Mouse (Mus musculus): ENCODE results near the gene Gm10959. TPM values are rescaled to one million over a fixed set of nuclear protein-coding genes. Genes with fewer than 3 reads are reported as not detected.

The Gm10959 gene
- polyA plus RNA-seq, 1 experiment from 2014 or later = not detected

GRCm38 (mm10) chr3:122923147-122923546 is 4.0 kb upstream of the Gm10959 start:
- TF ChIP-seq CTCF (IDR thresholded peaks at IDR 0.05) = no peak
- in situ Hi-C loops (cut with MboI; ENCODE audit: low pct_unique_long_range_greater_than_20kb) = loop anchor here (25.0 kb wide), 1 partner anchor 611 kb away; no protein-coding TSS in a partner anchor
- DNase-seq (ENCODE audit: low read depth, low spot score) (no peak), ATAC-seq (no peak)
- ChIA-PET POLR2A (interaction anchor here (0.6 kb wide), 1 partner anchor 196 kb away, joined by 7 read pairs; no protein-coding TSS in a partner anchor), CTCF (interaction anchor here (1.1 to 1.8 kb wide), 2 partner anchors 16 to 19 kb away, joined by 4 to 5 read pairs; no protein-coding TSS in a partner anchor)
- H3K27me3 ChIP-seq = no peaks in the 10 kb centered on the region

DNA sequence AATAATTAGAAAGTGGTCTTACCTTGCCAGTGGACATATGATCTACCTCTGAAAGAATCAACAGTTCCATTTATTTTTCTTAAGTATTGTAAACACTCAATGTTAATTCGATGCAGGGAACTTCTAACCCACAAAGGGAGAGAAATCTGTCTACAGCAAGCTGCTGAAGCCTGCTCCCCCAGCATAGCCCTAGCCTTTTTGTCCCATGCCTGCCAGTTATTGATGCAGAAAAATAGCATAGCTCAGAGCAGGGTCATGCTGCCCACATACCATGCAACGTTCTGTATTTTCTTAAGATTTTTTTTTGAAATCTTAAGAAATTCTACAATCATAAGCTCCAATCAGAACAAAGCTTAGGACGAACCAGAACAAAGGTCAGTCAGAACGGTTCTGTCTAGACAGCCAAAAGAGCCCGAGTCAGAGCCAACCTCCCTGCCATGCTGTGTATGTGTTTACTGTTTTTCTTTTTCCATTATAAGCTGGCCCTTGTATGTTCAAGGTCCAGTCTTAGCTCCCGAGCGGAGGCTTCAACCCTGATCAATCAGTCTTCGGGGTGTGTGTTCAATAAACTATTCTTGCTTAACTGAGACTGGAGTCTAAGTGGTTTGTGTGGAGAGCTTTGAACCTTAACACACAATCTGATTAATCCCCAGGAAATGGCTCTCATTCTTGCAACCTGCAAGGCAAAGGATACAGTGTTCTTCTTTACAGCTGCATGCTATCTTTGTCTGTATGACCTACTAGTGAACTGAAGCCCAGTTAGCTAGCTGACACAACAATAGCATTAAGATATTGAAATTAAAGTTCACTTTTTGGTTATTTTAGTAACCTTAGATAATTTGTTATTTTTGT is 2.7 kb upstream of the Gm10959 start:
- CTCF ChIA-PET = interaction anchor here (0.8 to 2.7 kb wide), 14 partner anchors 9 to 274 kb away, joined by 3 to 13 read pairs (median 4); no protein-coding TSS in a partner anchor
- no peak for TF ChIP-seq CTCF (IDR thresholded peaks at IDR 0.05)
- in situ Hi-C loops (cut with MboI; ENCODE audit: low pct_unique_long_range_greater_than_20kb) = loop anchor here (25.0 kb wide), 1 partner anchor 610 kb away; no protein-coding TSS in a partner anchor
- no peak for DNase-seq (ENCODE audit: low read depth, low spot score)
- POLR2A ChIA-PET = interaction anchor here (1.6 kb wide), 1 partner anchor 63 kb away, joined by 3 read pairs; no protein-coding TSS in a partner anchor
- no peaks in the 10 kb centered on the region for H3K27me3 ChIP-seq
- peak; percentile 64 for ATAC-seq

DNA sequence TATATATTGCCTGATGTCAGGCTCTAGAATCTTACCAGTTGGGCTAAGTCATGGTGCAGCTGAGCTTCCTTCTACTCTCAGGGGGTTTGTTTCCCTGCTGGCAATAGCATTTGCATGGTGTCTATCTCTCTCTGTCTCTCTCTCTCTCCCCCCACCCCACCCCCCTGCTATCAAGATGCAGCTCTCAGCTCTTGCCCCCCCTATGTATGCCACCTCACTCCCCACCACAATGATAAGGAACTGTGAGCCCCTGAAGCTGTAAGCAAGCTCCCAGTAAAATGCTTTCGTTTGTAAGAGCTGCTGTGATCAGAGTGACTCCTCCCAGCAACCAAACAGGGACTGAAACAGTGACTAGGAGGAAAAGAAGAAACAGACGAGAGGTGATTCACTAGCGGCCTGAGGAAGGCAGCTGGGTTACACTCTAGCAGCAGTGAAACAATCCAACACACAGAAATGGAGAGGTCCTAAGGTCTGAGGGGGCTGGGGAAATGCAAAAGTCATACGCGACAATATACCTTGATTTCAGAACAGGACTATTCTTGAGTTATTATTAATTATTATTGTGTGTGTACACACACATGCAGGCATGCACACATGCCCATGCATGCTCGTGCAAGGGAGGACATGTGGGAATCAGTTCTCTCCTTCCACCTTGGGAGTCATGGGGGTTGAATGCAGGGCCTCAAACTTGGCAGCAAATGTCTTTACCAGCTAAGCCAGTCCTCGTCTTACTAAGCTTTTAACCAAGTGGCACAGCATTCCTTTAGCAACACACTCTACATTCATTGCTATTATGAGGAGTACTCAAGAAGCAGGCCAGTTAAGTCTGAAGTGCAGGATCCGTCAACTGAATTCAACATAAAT is 1.6 kb upstream of the Gm10959 start:
- H3K27me3 ChIP-seq = no peaks in the 10 kb centered on the region
- CTCF ChIA-PET = interaction anchor here (0.7 to 2.7 kb wide), 9 partner anchors 11 to 273 kb away, joined by 3 to 13 read pairs (median 3); no protein-coding TSS in a partner anchor
- ATAC-seq (peak; percentile 3), DNase-seq (ENCODE audit: low read depth, low spot score) (no peak)
- POLR2A ChIA-PET = interaction anchor here (0.6 to 1.6 kb wide), 3 partner anchors 64 to 173 kb away, joined by 3 to 4 read pairs (median 3); no protein-coding TSS in a partner anchor
- TF ChIP-seq CTCF (IDR thresholded peaks at IDR 0.05) = no peak
- in situ Hi-C loops (cut with MboI; ENCODE audit: low pct_unique_long_range_greater_than_20kb) = loop anchor here (25.0 kb wide), 1 partner anchor 609 kb away; no protein-coding TSS in a partner anchor

GRCm38 (mm10) chr3:122918672-122919071 is 488 bp downstream of the Gm10959 start:
- ChIA-PET CTCF (interaction anchor here (1.4 kb wide), 1 partner anchor 12 kb away, joined by 5 read pairs; no protein-coding TSS in a partner anchor), POLR2A (interaction anchor here (0.6 to 0.9 kb wide), 2 partner anchors 148 to 341 kb away, joined by 3 read pairs; no protein-coding TSS in a partner anchor)
- ATAC-seq (no peak), DNase-seq (ENCODE audit: low read depth, low spot score) (no peak)
- in situ Hi-C loops (cut with MboI; ENCODE audit: low pct_unique_long_range_greater_than_20kb) = loop anchor here (25.0 kb wide), 1 partner anchor 606 kb away; no protein-coding TSS in a partner anchor
- no peaks in the 10 kb centered on the region for H3K27me3 ChIP-seq
- no peak for TF ChIP-seq CTCF (IDR thresholded peaks at IDR 0.05)

DNA sequence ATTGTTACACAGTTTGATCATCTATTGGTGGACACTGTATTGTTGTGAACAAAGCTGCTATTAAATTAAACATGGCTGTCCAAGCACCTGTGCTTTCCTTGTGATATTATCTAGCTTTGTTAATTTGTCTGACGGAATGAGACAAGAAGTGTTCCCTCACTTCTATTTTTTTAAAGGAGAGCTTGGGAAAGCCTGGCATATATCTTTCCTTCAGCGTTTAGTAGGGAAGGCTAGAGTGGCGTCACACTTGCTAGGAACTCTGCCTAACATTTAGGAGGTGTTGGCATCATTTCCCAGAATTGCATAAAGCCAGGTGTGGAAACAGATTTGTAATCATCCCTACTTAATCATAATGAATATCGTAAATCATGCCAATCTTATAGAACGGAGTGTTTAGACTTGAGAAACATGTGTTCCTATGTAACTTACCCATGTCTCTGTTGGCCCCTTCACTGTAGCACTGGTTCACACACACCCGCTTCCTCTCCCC is 2.9 kb downstream of the Gm10959 start:
- no peak for TF ChIP-seq CTCF (IDR thresholded peaks at IDR 0.05)
- ATAC-seq (no peak), DNase-seq (ENCODE audit: low read depth, low spot score) (no peak)
- in situ Hi-C loops (cut with MboI; ENCODE audit: low pct_unique_long_range_greater_than_20kb) = loop anchor here (25.0 kb wide), 1 partner anchor 604 kb away; no protein-coding TSS in a partner anchor
- H3K27me3 ChIP-seq = no peaks in the 10 kb centered on the region
- ChIA-PET POLR2A (interaction anchor here (0.6 to 1.8 kb wide), 2 partner anchors 9 to 189 kb away, joined by 4 to 5 read pairs; no protein-coding TSS in a partner anchor), CTCF (interaction anchor here (1.3 kb wide), 1 partner anchor 243 kb away, joined by 5 read pairs; no protein-coding TSS in a partner anchor)

GRCm38 (mm10) chr3:122915493-122915892 is 3.7 kb downstream of the Gm10959 start:
- in situ Hi-C loops (cut with MboI; ENCODE audit: low pct_unique_long_range_greater_than_20kb) = loop anchor here (25.0 kb wide), 1 partner anchor 603 kb away; no protein-coding TSS in a partner anchor
- H3K27me3 ChIP-seq = no peaks in the 10 kb centered on the region
- ChIA-PET CTCF (interaction anchor here (1.3 to 3.2 kb wide), 3 partner anchors 12 to 244 kb away, joined by 3 to 11 read pairs (median 5); no protein-coding TSS in a partner anchor), POLR2A (interaction anchor here (0.6 to 1.8 kb wide), 2 partner anchors 9 to 190 kb away, joined by 4 to 5 read pairs; no protein-coding TSS in a partner anchor)
- no peak for TF ChIP-seq CTCF (IDR thresholded peaks at IDR 0.05)
- ATAC-seq (no peak), DNase-seq (ENCODE audit: low read depth, low spot score) (no peak)

- in situ Hi-C loops (cut with MboI; ENCODE audit: low pct_unique_long_range_greater_than_20kb) = loop anchor here (25.0 kb wide), 1 partner anchor 596 kb away; no protein-coding TSS in a partner anchor
- ChIA-PET POLR2A (interaction anchor here (0.5 to 0.9 kb wide), 2 partner anchors 35 to 1178 kb away, joined by 3 to 4 read pairs; no protein-coding TSS in a partner anchor), CTCF (interaction anchor here (0.7 to 2.3 kb wide), 4 partner anchors 10 to 14 kb away, joined by 3 to 6 read pairs (median 4); partner anchors contain the start of gene Gm10959)
- DNase-seq (ENCODE audit: low read depth, low spot score) (no peak), ATAC-seq (no peak)
- no peak for TF ChIP-seq CTCF (IDR thresholded peaks at IDR 0.05)
- no peaks in the 10 kb centered on the region for H3K27me3 ChIP-seq
These were observed 11.3 kb downstream of the Gm10959 start for GRCm38 (mm10) chr3:122907841-122908240.

DNA sequence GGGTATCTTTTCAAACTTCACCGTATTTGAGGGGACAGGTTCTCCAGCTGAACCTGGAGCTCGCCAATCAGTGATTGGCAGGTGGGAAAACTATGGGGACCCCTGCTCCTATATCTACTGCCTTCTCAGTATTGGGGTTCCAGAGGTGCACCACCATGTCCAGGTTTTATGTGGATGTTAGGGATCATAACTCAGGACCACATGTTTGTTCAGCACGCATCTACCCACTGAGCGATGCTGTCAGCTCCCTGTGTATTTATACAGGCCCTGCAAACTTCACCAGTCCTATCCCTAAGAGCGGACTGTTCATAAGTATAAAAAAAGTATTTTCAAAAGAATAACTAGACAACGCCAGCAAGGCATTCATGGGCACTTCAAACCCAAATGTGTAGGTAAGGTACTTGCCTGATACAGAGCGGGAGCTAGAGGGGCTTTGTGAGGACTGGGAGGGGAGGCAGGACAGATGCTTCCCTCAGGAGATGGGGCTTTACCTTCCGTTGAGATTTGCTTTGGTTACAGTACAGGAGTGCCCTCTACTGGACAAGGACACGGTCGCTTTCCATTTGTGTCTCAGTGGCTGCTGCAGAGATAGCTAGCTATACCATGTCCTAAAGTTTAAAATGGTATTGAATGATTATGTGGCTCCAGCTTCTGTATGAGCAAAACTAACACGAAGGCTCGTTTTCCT is 15.3 kb downstream of the Gm10959 start:
- peak; percentile 91 for TF ChIP-seq CTCF (IDR thresholded peaks at IDR 0.05)
- ChIA-PET CTCF (interaction anchor here (0.6 to 2.1 kb wide), 14 partner anchors 9 to 267 kb away, joined by 3 to 11 read pairs (median 4); partner anchors contain the start of genes 1810037I17Rik and Fabp2), POLR2A (no interaction called here)
- DNase-seq (ENCODE audit: low read depth, low spot score) (no peak), ATAC-seq (peak; percentile 67)
- H3K27me3 ChIP-seq = no peaks in the 10 kb centered on the region
- in situ Hi-C loops (cut with MboI; ENCODE audit: low pct_unique_long_range_greater_than_20kb) = loop anchor here (5.0 to 25.0 kb wide), 2 partner anchors 262 to 592 kb away; no protein-coding TSS in a partner anchor
